In genomic region chr2:12368016-12368415, GRCm38 (mm10) we compare ENCODE assay signal across 30 mouse cellular contexts. TPM values are rescaled to one million over a fixed set of nuclear protein-coding genes. Genes with fewer than 3 reads are reported as not detected.
DNase-seq lines count a peak whose midpoint lies in the region; ATAC-seq and TF ChIP-seq lines count a peak whose summit lies in the region.
"Had no signal": no experiment of that assay in that cellular context is flagged by ENCODE, and none has a peak within 500 bp of the region (broad histone marks: within the 10 kb centered on the region; RNA-seq: fewer than 3 reads in every experiment).

No protein-coding gene starts in this region.

- no peaks in the 10 kb centered on the region for H3K27me3 ChIP-seq in kidney, adult 2 months (replicated peaks; ENCODE audit: control insufficient read depth, insufficient read depth, low read length)
- H3K27me3 ChIP-seq in megakaryocyte, embryonic 14.5 days (replicated peaks), result no peaks in the 10 kb centered on the region
- H3K27me3 ChIP-seq in liver, embryonic 13.5 days, result no peaks in the 10 kb centered on the region
- H3K27me3 ChIP-seq: forebrain, embryonic 13.5 days; hindbrain, embryonic 15.5 days; limb, embryonic 12.5 days; neural tube, embryonic 12.5 days had no signal

- H3K9ac ChIP-seq in liver, embryonic 13.5 days, result no peak overlapping the region
- H3K9ac ChIP-seq: forebrain, embryonic 13.5 days; hindbrain, embryonic 15.5 days; limb, embryonic 12.5 days; neural tube, embryonic 12.5 days had no signal

- H3K4me2 ChIP-seq in liver, embryonic 13.5 days, result no peak overlapping the region
- H3K4me2 ChIP-seq: forebrain, embryonic 13.5 days; hindbrain, embryonic 15.5 days; limb, embryonic 12.5 days; neural tube, embryonic 12.5 days had no signal

- no peak overlapping the region for H3K27ac ChIP-seq in kidney, adult 2 months (ENCODE audit: insufficient read depth, low read depth, low read length)
- H3K27ac ChIP-seq in liver, embryonic 13.5 days, result peak overlapping the region; percentile 66; the same call in 1 of the 2 replicates
- H3K27ac ChIP-seq: forebrain, embryonic 13.5 days; hindbrain, embryonic 10.5 days; hindbrain, embryonic 15.5 days; limb, embryonic 12.5 days; macrophage; midbrain, embryonic 10.5 days; neural tube, embryonic 12.5 days; stomach, postnatal 0 days had no signal

- 42% methylated on average over 1 of the region's 1 CpGs for WGBS in kidney, adult 2 months
- WGBS in liver, embryonic 13.5 days (ENCODE audit: insufficient replicate concordance), result 33% methylated on average over 1 of the region's 1 CpGs

- no peaks in the 10 kb centered on the region for H3K4me1 ChIP-seq in kidney, adult 2 months (ENCODE audit: control insufficient read depth, insufficient read depth, low read length)
- H3K4me1 ChIP-seq in megakaryocyte, embryonic 14.5 days, result peaks cover 42% of the 10 kb centered on the region
- peaks cover 51% of the 10 kb centered on the region for H3K4me1 ChIP-seq in liver, embryonic 13.5 days (replicated peaks)
- H3K4me1 ChIP-seq: forebrain, embryonic 13.5 days; hindbrain, embryonic 10.5 days; hindbrain, embryonic 15.5 days; limb, embryonic 12.5 days; midbrain, embryonic 10.5 days; neural tube, embryonic 12.5 days had no signal

- TF ChIP-seq POLR2A in kidney, adult 2 months (IDR thresholded peaks at IDR 0.05; ENCODE audit: low read depth, low read length), result no peak

- DNase-seq in kidney, adult 2 months, result peak; percentile 21
- no peak for DNase-seq in kidney, postnatal 10 days
- DNase-seq in liver, embryonic 13.5 days, result no peak
- DNase-seq in adrenal gland, postnatal 14 days, result no peak
- no peak for DNase-seq in frontal cortex, postnatal 36 days (ENCODE audit: low spot score in 2 of 2)
- DNase-seq: adrenal gland, adult 8-10 months; B cell, adult 2 months; cerebellum, adult 9-10 months; cerebellum, postnatal 36 days; gastrocnemius, postnatal 14 days; kidney, adult 18-20 months; kidney, postnatal 14 days; lung, adult 2 months; lung, postnatal 10 days; right cerebral cortex, adult 18-20 months; thymus, adult 18-20 months; thymus, postnatal 25 days had no signal

- no peak overlapping the region for H3K4me3 ChIP-seq in kidney, adult 2 months (ENCODE audit: insufficient read depth, low read depth, low read length)
- H3K4me3 ChIP-seq in megakaryocyte, embryonic 14.5 days (replicated peaks), result peak overlapping the region; percentile 64
- H3K4me3 ChIP-seq in liver, embryonic 13.5 days (replicated peaks), result no peak overlapping the region
- H3K4me3 ChIP-seq: forebrain, embryonic 13.5 days; hindbrain, embryonic 10.5 days; hindbrain, embryonic 15.5 days; limb, embryonic 12.5 days; midbrain, embryonic 10.5 days; myocyte; neural tube, embryonic 12.5 days had no signal

- no peaks in the 10 kb centered on the region; the same call in 1 of the 2 replicates for H3K36me3 ChIP-seq in kidney, adult 2 months (ENCODE audit: control insufficient read depth, insufficient read depth, low read length)
- peaks cover 55% of the 10 kb centered on the region for H3K36me3 ChIP-seq in megakaryocyte, embryonic 14.5 days (replicated peaks; ENCODE audit: low read length)
- peaks cover 12% of the 10 kb centered on the region; the same call in 1 of the 2 replicates for H3K36me3 ChIP-seq in liver, embryonic 13.5 days

- TF ChIP-seq CTCF in kidney, adult 2 months (conservative IDR thresholded peaks at IDR 0.05; ENCODE audit: insufficient read depth, insufficient read length, low read depth, low read length), result no peak

- no peak for ATAC-seq in megakaryocyte, adult 5-6 weeks (ENCODE audit: poor library complexity, severe bottlenecking)
- ATAC-seq in liver, embryonic 13.5 days (ENCODE audit: low read depth), result 0 out of 2 replicates have a peak, but pooled peaks have one; percentile 28
- ATAC-seq: forebrain, embryonic 13.5 days; inflammation-experienced regulatory T-cells, adult 6 months; midbrain, embryonic 16.5 days had no signal

- no peaks in the 10 kb centered on the region for H3K9me3 ChIP-seq in megakaryocyte, embryonic 14.5 days
- no peaks in the 10 kb centered on the region for H3K9me3 ChIP-seq in liver, embryonic 13.5 days (replicated peaks)
- H3K9me3 ChIP-seq: forebrain, embryonic 13.5 days; hindbrain, embryonic 10.5 days; hindbrain, embryonic 15.5 days; limb, embryonic 12.5 days; midbrain, embryonic 10.5 days; neural tube, embryonic 12.5 days had no signal

RNA-seq across cellular contexts. Expression of gene Mindy3, which starts 51.3 kb away (rescaled TPM):
- polyA plus RNA-seq in kidney, adult 2 months (2012; rRNA removed), result 45.9 and 87.0 TPM in 2 replicates
- 46.0 and 53.5 TPM in 2 replicates for polyA plus RNA-seq in megakaryocyte, embryonic 14.5 days (2012; ENCODE audit: insufficient read depth, low replicate concordance)
- total RNA-seq in megakaryocyte, adult 5-6 weeks (2015), result 73.5 and 82.3 TPM in 2 replicates
- total RNA-seq in megakaryocyte, adult 5-6 weeks (2017), result 33.0 and 35.3 TPM in 2 replicates
- 21.7 and 25.2 TPM in 2 replicates for polyA plus RNA-seq in liver, embryonic 13.5 days (2015; fragmentation: Nextera tagmentation; extraction: Ambion mirVana)
- 39.4 and 48.3 TPM in 2 replicates for total RNA-seq in adrenal gland, postnatal 14 days (2021)
